Mouse (Mus musculus) liver, embryonic 14.5 days (tissue): Measurements from ENCODE around the gene Tas2r135.

Experiments
- CTCF ChIP-seq: IDR thresholded peaks from 2 replicates; pipeline ENCODE4 v1.5.1; 2016; ENCODE audit warnings: antibody characterized with exemption, low read depth, control low read depth
- EP300 ChIP-seq: IDR thresholded peaks from 2 replicates; pipeline ENCODE4 v1.6.1; 2016; ENCODE audit warnings: antibody characterized with exemption, low read depth

DNA sequence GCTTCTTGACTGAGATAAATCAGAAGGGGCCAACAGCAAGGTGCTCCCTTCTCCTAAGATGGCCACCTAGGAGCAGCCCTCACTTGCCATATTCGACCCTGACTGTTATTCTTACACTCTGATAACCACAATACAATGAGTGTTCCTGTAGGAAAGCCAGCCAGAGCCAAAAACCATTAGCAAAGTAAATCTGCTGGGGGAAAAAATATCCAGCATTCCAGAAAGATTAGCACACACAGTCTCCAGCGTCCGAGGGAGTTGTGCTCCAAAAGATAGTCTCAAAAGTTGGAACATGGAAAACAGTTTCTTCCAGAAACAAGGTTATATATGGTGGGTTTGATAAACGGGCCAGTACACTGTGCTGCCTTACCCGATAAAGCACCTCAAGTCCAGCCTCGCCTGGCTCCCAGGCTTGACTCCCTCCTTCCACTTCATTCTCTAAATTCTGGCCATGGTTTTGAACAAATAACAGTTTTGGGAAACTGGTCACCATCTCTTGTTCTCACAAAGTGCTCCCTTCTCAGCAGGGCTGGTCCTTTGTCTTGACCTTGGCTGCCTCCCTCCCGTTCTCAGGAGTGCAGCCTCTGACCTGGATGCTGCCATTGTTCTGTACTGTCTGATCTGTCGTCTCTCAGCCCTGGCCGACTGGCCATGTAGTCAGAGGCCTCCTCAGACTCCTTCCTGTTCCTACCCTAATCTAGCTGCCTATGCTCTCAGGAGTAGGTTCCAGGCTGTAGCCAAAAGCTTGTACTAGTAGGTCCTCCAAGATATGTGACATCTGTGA lies 45.7 kb upstream of the Tas2r135 start:
- TF ChIP-seq CTCF (no peak), EP300 (no peak)
